Mouse (Mus musculus) adrenal gland, postnatal 25 days (tissue): ENCODE measurements around the gene Hes7. TPM values are rescaled to one million over a fixed set of nuclear protein-coding genes. Genes with fewer than 3 reads are reported as not detected.

Experiments used
- DNase-seq: peaks from one replicate; pipeline ENCODE4 v3.0.0; 2021; ENCODE audit warnings: mixed read lengths
- total RNA-seq: library from RNA; stranded (reverse); gene quantifications from 2 replicates; pipeline ENCODE4 v1.2.3, GENCODE M21; 2021

Hes7 gene
- total RNA-seq, 1 experiment from 2014 or later, result not detected

DNA sequence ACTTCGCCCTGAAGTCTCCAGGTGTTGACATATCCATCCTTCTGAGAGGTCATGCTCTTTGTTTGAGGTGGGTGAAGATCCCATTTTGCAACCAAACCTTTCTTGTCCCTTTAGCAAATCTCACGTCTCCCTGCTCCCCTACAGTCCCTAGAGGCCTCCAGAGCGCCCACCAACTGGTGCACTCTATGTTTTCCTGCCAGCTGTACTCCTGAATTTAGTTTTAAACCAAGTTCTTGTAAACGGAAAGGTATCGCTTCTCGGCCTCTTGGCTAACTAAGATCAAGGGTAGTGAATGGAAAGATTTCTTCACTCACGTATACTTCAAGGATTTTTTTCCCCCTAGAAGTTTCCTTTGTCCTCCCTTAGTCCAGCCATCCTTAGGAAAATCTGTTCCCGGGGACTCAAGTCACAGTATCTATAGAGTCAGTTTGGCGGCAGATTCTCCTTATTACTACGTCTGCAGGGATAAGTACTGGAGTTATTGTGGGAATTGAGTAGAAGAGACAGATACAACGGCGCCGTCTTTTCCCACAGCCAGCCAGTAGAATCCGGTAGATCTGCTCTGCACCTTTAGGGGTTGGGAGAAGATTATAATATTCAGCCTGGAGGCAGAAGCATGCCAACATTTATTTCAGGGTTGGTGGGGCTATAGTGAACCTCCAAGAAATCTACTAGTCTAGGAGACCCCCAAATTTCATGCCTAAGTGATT lies 603 bp upstream of the Hes7 start:
- DNase-seq, result no peak

DNA sequence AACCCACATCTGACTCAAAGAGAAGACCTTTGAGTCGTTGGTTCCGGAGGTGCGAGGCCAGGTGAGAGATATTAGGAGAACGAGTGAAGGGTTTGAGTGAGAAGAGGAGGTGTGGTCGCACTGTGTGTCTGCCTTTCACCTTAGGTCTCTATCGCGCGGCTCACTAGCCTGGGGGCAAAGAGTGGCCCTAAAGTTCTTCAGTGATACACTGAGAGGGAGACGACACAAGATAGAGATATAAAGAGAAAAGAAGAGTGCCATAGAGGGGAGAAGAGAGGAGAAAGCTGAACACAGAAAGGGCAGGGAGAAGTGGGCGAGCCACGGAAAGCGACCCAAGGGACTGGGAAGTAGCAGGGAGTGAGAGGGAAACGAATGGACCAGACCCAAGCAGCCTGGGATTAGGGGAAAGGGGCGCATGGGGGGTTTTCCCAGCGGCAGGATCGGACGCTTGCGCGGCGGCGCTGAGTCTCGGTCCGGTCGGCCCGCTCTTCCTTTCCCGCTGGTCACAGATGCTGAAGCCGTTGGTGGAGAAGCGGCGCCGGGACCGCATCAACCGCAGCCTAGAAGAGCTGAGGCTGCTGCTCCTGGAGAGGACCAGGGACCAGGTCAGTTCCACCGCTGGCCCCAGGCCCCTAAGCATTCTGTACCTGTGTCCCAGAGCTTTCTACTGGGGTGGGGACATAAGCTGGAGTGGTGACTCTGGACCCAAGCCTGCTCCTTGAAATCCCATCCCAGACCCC lies 967 bp downstream of the Hes7 start:
- DNase-seq, result peak; percentile 50

- no peak for DNase-seq
Observed at GRCm38 (mm10) chr11:69121741-69122335, 1.6 kb downstream of the Hes7 start.

- DNase-seq, result peak; percentile 90
Observed at GRCm38 (mm10) chr11:69122336-69122951, 2.2 kb downstream of the Hes7 start, which contains the start of gene 9130213A22Rik. 9130213A22Rik (minus strand) TSS chr11:69122589.

- DNase-seq, result peak; percentile 86
Observed at GRCm38 (mm10) chr11:69123056-69123692, 3.0 kb downstream of the Hes7 start.

DNA sequence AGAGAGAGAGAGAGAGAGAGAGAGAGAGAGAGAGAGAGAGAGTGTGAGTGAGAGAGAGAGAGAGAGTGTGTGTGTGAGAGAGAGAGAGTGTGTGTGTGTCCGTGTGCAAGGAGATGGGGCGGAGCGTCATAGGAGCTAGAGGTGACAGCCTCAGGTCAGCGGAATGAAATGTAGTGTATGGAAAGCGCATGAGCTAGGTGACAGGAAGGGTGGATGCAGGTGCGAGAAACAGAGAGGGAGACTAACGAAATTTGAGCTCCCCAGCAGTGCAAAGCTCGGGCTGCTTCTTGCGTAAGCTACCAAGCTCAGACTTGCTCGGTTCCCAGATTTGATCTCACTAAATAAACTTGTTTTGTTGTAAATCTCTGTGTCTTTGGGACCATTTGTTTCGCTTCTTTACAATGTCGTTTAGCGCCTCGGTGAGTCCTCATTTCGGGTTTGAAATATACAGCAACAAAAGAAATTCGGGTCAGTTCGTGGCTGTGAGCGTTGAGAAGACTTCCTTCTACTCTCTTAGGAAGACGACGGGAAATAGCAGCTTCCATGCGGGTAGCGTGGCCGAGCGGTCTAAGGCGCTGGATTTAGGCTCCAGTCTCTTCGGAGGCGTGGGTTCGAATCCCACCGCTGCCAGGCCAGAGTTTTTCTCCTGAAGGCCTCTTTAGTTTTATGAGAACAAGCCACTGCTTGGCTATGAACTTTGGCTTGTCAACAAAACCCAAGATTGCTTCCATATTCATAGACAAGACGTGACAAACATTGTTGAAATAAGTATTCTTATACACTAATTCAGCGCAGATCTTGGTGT lies 3.7 kb downstream of the Hes7 start:
- DNase-seq, result peak; percentile 91

DNA sequence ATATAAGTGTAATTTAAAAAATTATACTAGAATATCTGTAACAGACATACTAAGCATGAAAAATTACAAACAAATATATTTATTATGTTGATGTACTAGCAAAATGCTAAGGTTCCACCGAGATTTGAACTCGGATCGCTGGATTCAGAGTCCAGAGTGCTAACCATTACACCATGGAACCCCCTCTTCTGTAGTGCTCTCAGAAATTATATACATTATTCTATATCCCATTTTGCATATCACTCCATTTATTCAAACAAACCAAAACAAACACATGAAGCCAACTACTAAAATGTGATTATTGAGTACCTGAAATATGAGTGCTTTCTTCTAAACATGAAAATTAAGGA lies 4.3 kb downstream of the Hes7 start:
- peak; percentile 50 for DNase-seq

DNA sequence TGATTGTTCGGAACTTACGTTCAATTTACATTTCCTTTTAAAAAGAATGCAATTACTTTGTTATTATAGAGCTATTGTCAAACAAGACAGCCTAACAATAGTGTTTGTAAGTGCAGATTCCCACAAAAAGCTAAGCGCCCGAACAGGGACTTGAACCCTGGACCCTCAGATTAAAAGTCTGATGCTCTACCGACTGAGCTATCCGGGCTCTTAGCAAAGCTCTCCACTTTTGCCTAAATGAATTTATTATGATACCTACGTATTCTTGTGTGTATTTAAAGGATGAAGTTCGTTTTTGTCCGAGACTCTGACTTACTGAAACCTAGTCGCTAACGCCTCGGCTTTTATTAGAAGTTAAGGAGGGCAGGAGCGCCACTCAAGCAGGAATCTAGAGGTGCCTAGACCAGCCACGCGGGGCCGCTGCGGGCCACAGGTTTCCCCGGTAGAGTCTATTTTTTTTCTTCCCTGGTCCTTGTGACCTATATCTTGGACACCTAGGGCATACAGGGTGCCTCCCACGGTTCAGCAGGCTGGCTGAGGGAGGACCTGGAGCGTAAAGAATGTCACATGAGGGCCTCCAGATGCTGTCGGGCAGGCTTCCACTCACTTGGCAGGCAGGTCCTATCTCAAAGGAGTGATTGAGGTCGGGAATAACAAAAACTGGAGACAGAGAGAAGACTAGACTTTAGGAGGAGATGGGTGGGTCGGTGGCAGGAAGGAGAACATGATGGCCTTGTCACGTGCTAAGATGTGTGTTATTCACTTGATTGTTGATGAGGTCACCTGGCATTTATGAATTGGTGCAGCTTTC lies 5.0 kb downstream of the Hes7 start:
- peak; percentile 70 for DNase-seq

- DNase-seq, result no peak
Observed at GRCm38 (mm10) chr11:69125852-69125918, 5.5 kb downstream of the Hes7 start, which contains the start of gene Aloxe3. Aloxe3 (plus strand) TSS chr11:69125896.

DNA sequence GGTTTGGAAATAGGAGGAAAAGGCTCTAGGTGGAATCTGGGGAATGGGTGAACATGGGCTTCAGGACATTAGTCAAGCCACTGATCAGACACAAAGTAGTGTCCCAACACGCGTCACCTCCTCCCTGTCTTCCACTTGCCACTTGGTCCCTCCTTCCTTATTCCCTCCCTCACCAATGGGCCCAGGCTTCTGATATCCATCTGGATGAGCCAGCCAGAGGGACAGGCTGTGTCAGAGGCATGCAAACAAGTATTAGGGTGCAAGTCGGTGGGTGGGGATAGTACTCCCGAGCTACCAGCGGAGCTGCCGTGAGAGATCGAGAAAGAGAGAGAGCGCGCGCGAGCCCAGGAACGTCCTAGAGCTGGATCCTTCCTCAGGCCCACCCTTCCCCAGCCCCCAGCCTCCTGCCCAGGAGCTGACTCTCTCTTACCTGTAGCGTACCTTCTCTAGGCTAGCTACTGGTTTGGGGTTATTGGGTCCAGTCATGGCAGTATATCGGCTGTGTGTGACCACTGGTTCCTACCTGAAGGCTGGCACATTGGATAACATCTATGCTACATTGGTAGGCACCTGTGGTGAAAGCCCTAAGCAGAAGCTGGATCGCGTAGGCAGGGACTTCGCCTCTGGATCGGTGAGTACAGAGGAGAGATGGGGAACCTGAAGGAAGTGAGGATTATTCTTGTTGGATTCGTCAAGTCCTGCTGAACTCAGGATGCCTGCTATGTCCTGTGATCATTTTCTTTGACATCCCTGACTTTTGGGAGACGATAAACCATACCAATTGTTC lies 5.9 kb downstream of the Hes7 start:
- DNase-seq, result no peak

GRCm38 (mm10) chr11:69126706-69127095 lies 6.5 kb downstream of the Hes7 start:
- no peak for DNase-seq

DNA sequence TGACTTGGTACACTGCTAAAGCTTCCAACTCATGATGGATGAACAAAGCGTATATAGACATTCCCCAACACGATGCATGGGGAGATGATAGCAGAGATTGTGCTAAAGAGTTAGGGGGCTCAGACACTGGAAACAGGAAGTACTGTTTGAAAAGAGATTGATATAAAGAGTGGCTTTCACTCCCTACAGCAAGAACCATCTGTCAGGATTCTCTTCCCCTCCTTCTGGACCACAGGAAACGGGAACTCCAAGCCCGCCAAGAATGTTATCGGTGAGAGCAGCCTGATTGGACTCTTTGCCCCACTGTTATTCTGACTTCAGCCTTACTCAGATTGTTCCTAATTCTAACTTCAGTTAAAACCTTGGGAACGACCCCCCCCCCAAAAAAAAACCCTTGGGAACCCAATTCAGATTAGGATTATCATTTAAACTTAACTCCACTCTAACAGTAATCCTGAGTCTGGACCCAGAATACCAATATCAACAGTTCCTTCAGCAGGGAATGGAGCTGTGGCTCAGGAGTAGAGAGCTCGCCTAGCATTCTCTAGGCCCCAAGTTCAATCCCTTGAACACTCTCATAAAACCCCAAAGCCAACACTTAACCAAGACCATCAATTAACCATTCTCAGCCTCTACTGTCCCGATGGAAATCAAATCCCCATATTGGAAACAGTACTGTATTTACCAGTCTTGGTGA lies 8.4 kb downstream of the Hes7 start:
- DNase-seq, result no peak

DNA sequence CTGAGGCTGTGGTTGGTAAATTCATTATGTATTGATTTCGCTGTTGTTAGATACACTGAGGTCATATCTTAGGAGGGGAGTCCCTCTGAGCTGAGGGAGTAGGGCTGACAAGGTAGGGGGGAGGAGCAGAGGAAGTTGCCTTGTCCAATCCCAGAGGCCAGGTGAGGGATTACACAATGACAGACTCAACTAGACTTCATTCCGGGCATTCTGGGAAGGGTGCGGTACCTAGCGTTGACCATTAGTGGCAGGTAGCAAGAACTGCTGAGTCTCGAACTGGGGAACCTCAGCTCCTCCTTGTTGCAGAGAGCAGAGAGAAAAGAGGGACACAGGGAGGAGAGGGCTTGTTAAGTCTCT lies 13.3 kb downstream of the Hes7 start:
- no peak for DNase-seq

GRCm38 (mm10) chr11:69133923-69134621 lies 13.9 kb downstream of the Hes7 start:
- DNase-seq, result peak; percentile 64

GRCm38 (mm10) chr11:69134622-69134968 lies 14.4 kb downstream of the Hes7 start:
- DNase-seq, result no peak

DNA sequence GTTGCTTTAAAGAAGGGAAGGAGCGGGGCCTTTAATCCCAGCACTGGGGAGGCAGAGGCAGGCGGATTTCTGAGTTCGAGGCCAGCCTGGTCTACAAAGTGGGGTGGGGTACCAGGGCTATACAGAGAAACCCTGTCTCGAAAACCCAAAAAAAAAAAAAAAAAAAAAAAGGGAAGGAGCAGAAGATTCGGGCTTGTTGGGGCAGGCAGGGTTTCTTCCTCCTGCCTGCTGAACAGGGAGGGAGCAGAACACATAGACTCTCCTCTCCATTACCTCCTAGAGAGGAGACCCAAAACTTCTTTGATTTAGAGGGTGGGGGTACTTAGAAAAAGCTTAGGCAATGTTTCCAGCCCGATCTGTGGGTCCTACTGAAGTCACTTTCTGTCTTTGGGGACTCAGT lies 15.2 kb downstream of the Hes7 start:
- DNase-seq, result no peak

DNA sequence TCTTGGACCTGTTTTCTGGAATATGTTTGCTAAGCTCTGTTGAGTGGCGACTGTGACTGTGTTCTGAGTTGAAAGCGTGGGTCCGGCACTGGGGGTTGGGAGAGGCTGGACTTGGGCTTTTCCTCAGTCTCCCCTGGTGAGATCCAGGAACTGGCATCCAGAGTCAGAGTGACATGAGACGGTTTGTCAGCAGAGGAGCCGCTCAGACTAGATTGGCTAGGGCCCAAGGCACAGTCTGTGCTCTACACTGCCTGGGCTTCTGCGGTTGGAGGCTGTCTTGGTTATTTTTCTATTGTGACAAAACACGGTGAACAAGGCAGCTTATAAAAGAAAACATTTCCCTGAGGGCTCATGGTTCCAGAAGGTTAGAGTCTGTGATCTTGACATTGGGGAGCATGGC lies 27.3 kb downstream of the Hes7 start:
- DNase-seq, result peak; percentile 33

- DNase-seq, result no peak
Observed at GRCm38 (mm10) chr11:69148451-69148960, 28.3 kb downstream of the Hes7 start.

DNA sequence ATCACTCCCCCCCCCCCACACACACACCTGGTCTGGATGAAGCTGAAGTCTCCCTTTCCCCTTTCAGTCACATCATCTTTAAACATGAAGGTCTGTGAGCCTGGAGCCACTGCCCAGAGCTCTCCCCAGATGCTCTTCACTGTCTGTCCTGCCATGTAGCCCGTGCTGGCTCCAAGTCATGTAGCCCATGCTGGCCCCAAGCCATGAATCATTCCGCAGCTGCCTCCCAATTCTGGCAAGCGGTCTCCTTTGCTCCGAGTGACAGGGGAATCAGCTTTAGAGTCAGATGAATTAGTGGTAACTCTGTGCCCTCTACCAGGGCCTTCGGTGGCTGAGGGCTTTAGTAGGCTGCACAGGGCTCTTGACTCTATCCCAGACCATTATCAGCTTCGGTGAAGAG lies 29.5 kb downstream of the Hes7 start:
- DNase-seq, result no peak
